Mouse (Mus musculus) myocyte (in vitro differentiated cells): ENCODE results near the gene Smap1. TPM values are rescaled to one million over a fixed set of nuclear protein-coding genes. Genes with fewer than 3 reads are reported as not detected.

Experiments
- H3K27me3 ChIP-seq: one replicate; pipeline ENCODE4 v1.6.1; 2011; ENCODE audit not compliant: control insufficient read depth, insufficient read depth, insufficient read length
- H3K36me3 ChIP-seq: one replicate; pipeline ENCODE4 v1.6.1; 2011; ENCODE audit not compliant: control insufficient read depth, insufficient read depth
- H3K4me2 ChIP-seq: one replicate; pipeline ENCODE4 v1.6.1; 2011; ENCODE audit warnings: low read depth, control low read depth
- H3K4me3 ChIP-seq: one replicate; pipeline ENCODE4 v1.5.1; 2011; ENCODE audit warnings: mild to moderate bottlenecking, control low read depth, moderate library complexity
- H3K79me2 ChIP-seq: one replicate; pipeline ENCODE4 v1.6.1; 2011; ENCODE audit not compliant: control insufficient read depth, insufficient read depth
- H3ac ChIP-seq: one replicate; pipeline ENCODE4 v1.6.1; 2011; ENCODE audit not compliant: control insufficient read depth, insufficient read length
- CEBPB ChIP-seq: IDR thresholded peaks from 2 replicates; pipeline ENCODE4 v1.6.1; 2011; ENCODE audit warnings: mild to moderate bottlenecking, moderate library complexity; ENCODE audit not compliant: poor library complexity, insufficient read depth, severe bottlenecking
- E2F4 ChIP-seq: IDR thresholded peaks from one replicate; pipeline ENCODE4 v1.6.1; 2011; ENCODE audit warnings: mild to moderate bottlenecking, control low read depth, moderate library complexity; ENCODE audit not compliant: insufficient read depth
- MAX ChIP-seq: IDR thresholded peaks from one replicate; pipeline ENCODE4 v1.6.1; 2011; ENCODE audit warnings: low read depth, mild to moderate bottlenecking, control low read depth
- MYOD1 ChIP-seq, 3 experiments: IDR thresholded peaks; one replicate each; pipeline ENCODE4 v1.6.1; 2011; ENCODE audit warnings: control low read depth in 2 of 3, low read depth in 2 of 3, mild to moderate bottlenecking in 2 of 3, moderate library complexity in 1 of 3; ENCODE audit not compliant: insufficient read length in 2 of 3, control insufficient read depth in 1 of 3
- MYOG ChIP-seq, 3 experiments: IDR thresholded peaks; one replicate each; pipeline ENCODE4 v1.6.1; 2011; ENCODE audit warnings: control low read depth in 2 of 3, low read depth in 2 of 3, mild to moderate bottlenecking in 2 of 3; ENCODE audit not compliant: insufficient read length in 2 of 3, control insufficient read depth in 1 of 3, insufficient read depth in 1 of 3
- POLR2A ChIP-seq: IDR thresholded peaks from one replicate; pipeline ENCODE4 v1.6.1; 2011; ENCODE audit warnings: low read depth, mild to moderate bottlenecking, control low read depth, moderate library complexity; ENCODE audit not compliant: insufficient read length
- POLR2AphosphoS2 ChIP-seq: IDR thresholded peaks from one replicate; pipeline ENCODE4 v1.6.1; 2011; ENCODE audit warnings: low read depth, control low read depth; ENCODE audit not compliant: insufficient read length
- REST ChIP-seq: IDR thresholded peaks from one replicate; pipeline ENCODE4 v1.6.1; 2011; ENCODE audit warnings: mild to moderate bottlenecking, control low read depth, moderate library complexity; ENCODE audit not compliant: insufficient read depth, insufficient read length
- SRF ChIP-seq: IDR thresholded peaks from one replicate; pipeline ENCODE4 v1.6.1; 2011; ENCODE audit warnings: low read depth; ENCODE audit not compliant: control insufficient read depth, insufficient read length
- TCF12 ChIP-seq: IDR thresholded peaks from one replicate; pipeline ENCODE4 v1.6.1; 2011; ENCODE audit warnings: mild to moderate bottlenecking, control low read depth; ENCODE audit not compliant: poor library complexity, insufficient read depth, severe bottlenecking
- TCF3 ChIP-seq: IDR thresholded peaks from one replicate; pipeline ENCODE4 v1.6.1; 2011; ENCODE audit warnings: low read depth, control low read depth; ENCODE audit not compliant: insufficient read length
- USF1 ChIP-seq: IDR thresholded peaks from one replicate; pipeline ENCODE4 v1.6.1; 2011; ENCODE audit warnings: low read depth, mild to moderate bottlenecking, control low read depth, moderate library complexity
- polyA plus RNA-seq: library from polyadenylated mRNA; unstranded; fragments of >200 nt; fragmentation: generic; extraction: Trizol; gene quantifications from one replicate; pipeline ENCODE4 v1.2.1, GENCODE M21; 2012; ENCODE audit warnings: missing spikeins

Gene Smap1
- polyA plus RNA-seq, 1 experiment: 29.2 TPM

GRCm38 (mm10) chr1:23934669-23935407, 12.7 kb upstream of the Smap1 start:
- H3K79me2 ChIP-seq: no peaks in the 10 kb centered on the region
- no peak overlapping the region for H3ac ChIP-seq
- no peaks in the 10 kb centered on the region for H3K36me3 ChIP-seq
- no peak for TF ChIP-seq MAX
- no peak for TF ChIP-seq E2F4
- TF ChIP-seq CEBPB: no peak
- no peak for TF ChIP-seq MYOD1 (IDR thresholded peaks at IDR 0.05; ENCODE audit: control insufficient read depth in 1 of 3, insufficient read length in 2 of 3, low read depth in 2 of 3)
- no peak for TF ChIP-seq POLR2A
- TF ChIP-seq MYOG (IDR thresholded peaks at IDR 0.05; ENCODE audit: control insufficient read depth in 1 of 3, insufficient read depth in 1 of 3, insufficient read length in 2 of 3, low read depth in 2 of 3): no peak
- TF ChIP-seq TCF12: no peak
- no peak for TF ChIP-seq SRF
- no peak for TF ChIP-seq TCF3
- TF ChIP-seq REST: no peak
- TF ChIP-seq USF1: no peak
- TF ChIP-seq POLR2AphosphoS2: no peak
- no peaks in the 10 kb centered on the region for H3K27me3 ChIP-seq
- H3K4me3 ChIP-seq: no peak overlapping the region
- no peak overlapping the region for H3K4me2 ChIP-seq

GRCm38 (mm10) chr1:23929410-23929809, 7.3 kb upstream of the Smap1 start:
- no peak for TF ChIP-seq POLR2A
- TF ChIP-seq E2F4: no peak
- TF ChIP-seq REST: no peak
- TF ChIP-seq MAX: no peak
- no peak for TF ChIP-seq SRF
- TF ChIP-seq USF1: no peak
- TF ChIP-seq TCF12: no peak
- TF ChIP-seq MYOG (IDR thresholded peaks at IDR 0.05; ENCODE audit: control insufficient read depth in 1 of 3, insufficient read depth in 1 of 3, insufficient read length in 2 of 3, low read depth in 2 of 3): no peak
- TF ChIP-seq TCF3: no peak
- TF ChIP-seq CEBPB: no peak
- no peak for TF ChIP-seq MYOD1 (IDR thresholded peaks at IDR 0.05; ENCODE audit: control insufficient read depth in 1 of 3, insufficient read length in 2 of 3, low read depth in 2 of 3)
- TF ChIP-seq POLR2AphosphoS2: no peak
- Histone ChIP-seq H3K27me3 (no peaks in the 10 kb centered on the region), H3K79me2 (no peaks in the 10 kb centered on the region), H3K36me3 (no peaks in the 10 kb centered on the region), H3K4me2 (no peak overlapping the region), H3ac (no peak overlapping the region), H3K4me3 (no peak overlapping the region)

DNA sequence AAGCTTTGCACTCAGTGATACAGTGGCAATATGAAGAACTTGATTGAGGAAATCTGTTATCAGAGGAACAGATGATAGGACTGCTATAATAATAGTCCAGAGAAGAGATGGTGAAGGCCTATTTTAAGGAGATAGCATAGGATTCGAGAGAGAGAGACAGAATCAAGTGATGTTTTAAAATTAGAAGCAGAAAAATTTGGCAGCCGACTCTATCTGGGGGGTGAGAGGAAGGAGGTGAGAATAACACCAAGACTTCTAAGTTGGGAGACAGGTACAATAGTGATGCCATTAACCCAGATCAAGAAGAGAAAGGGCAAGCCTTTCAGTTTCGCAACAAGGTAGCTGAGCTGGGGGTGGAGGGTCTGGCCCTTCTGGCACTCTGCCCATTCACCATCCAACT, 6.3 kb upstream of the Smap1 start:
- no peaks in the 10 kb centered on the region for H3K36me3 ChIP-seq
- TF ChIP-seq TCF3 (no peak), E2F4 (no peak), MYOG (IDR thresholded peaks at IDR 0.05; ENCODE audit: control insufficient read depth in 1 of 3, insufficient read depth in 1 of 3, insufficient read length in 2 of 3, low read depth in 2 of 3) (no peak), POLR2A (no peak), SRF (no peak)
- H3K79me2 ChIP-seq: no peaks in the 10 kb centered on the region
- H3ac ChIP-seq: no peak overlapping the region
- H3K27me3 ChIP-seq: no peaks in the 10 kb centered on the region
- no peak overlapping the region for H3K4me3 ChIP-seq
- no peak overlapping the region for H3K4me2 ChIP-seq

DNA sequence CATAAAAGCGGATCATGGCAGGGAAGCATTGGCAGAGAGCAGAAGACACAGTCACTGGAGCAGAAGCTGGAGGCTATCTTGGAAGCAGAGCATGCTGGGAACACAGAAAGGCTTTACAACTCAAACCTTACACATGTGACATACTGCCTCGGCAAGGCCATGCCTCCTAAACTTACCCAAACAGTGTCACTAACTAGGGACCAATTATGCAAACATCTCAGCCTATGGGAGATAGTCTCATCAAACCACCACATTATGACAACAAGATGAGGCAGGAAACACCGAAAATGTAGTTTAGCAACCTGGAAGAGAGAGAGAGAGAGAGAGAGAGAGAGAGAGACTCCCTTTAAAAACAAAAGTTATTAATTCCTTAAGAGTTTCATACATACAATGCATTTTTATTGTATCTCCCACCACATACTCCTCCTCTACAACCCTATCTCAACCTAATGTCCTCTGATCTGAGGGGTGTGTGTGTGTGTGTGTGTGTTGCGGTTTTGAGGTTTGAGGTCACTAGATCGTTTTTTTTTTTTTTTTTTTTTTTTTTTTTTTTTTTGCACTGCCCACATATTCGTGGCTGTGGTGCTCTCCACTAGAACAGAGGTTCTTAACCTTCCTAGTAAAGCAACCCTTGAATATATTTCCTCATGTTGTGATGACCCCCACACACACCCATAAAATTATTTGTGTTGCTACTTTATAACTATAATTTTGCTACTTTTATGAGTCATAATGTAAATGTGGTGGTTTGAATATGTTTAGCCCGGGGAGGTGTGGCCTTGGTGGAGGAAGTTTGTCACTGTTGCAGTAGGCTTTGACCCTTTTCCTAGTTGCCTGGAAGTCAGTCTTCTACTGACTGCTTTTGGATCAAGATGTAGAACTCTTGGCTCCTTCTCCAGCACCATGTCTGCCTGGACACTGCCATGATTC, 1.9 kb upstream of the Smap1 start:
- no peak overlapping the region for H3ac ChIP-seq
- H3K4me3 ChIP-seq: no peak overlapping the region
- TF ChIP-seq TCF12: no peak
- no peak for TF ChIP-seq USF1
- TF ChIP-seq MAX: no peak
- no peak for TF ChIP-seq REST
- no peak for TF ChIP-seq MYOD1 (IDR thresholded peaks at IDR 0.05; ENCODE audit: control insufficient read depth in 1 of 3, insufficient read length in 2 of 3, low read depth in 2 of 3)
- no peak for TF ChIP-seq CEBPB
- no peak for TF ChIP-seq E2F4
- TF ChIP-seq MYOG (IDR thresholded peaks at IDR 0.05; ENCODE audit: control insufficient read depth in 1 of 3, insufficient read depth in 1 of 3, insufficient read length in 2 of 3, low read depth in 2 of 3): no peak
- H3K79me2 ChIP-seq: peaks cover 17% of the 10 kb centered on the region
- no peak overlapping the region for H3K4me2 ChIP-seq
- H3K36me3 ChIP-seq: no peaks in the 10 kb centered on the region
- H3K27me3 ChIP-seq: no peaks in the 10 kb centered on the region
